In the genomic region with DNA sequence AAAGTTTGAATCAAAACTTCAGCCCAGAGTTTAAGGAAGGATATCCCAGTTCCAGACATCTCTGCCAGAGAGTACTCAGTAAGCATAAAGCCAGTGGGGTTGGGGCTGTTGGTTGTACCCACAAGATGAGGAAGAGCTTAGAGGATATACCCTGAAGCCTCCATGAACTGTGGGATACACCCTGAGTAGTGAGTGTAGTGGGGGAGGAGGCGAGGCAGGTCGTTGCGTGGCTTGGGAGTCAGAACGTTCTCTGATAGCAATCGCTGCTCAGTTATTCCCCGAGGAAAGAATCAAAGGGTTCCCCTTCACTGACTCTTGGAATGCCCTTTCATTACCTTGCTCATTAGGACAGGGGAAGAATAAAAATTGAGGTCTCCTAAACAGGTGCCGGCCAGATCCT, we compare ENCODE assay signal across 18 mouse cellular contexts.
"Had no signal": no experiment of that assay in that cellular context is flagged by ENCODE, and none has a peak within 500 bp of the region (broad histone marks: within the 10 kb centered on the region; RNA-seq: fewer than 3 reads in every experiment).

No protein-coding gene starts in this region.

- H3K27ac ChIP-seq: hindbrain, postnatal 0 days; limb, embryonic 12.5 days; limb, embryonic 15.5 days; liver, embryonic 15.5 days; lung, embryonic 15.5 days; midbrain, embryonic 12.5 days; midbrain, embryonic 15.5 days; neural tube, embryonic 13.5 days had no signal

- H3K4me1 ChIP-seq: liver, embryonic 15.5 days; lung, embryonic 15.5 days; midbrain, embryonic 12.5 days; midbrain, embryonic 15.5 days had no signal

- DNase-seq: left cerebral cortex, postnatal 4 days; lung, adult 18-20 months; lung, postnatal 10 days; lung, postnatal 36 days; thymus, adult 18-20 months; thymus, postnatal 36 days had no signal

- ATAC-seq: hindbrain, postnatal 0 days; inflammation-experienced regulatory T-cells, adult 6 months; intestine, embryonic 16.5 days; midbrain, embryonic 15.5 days had no signal

- H3K27me3 ChIP-seq: limb, embryonic 15.5 days; liver, embryonic 15.5 days; lung, embryonic 15.5 days; midbrain, embryonic 12.5 days; midbrain, embryonic 15.5 days had no signal

- H3K9me3 ChIP-seq: limb, embryonic 12.5 days; limb, embryonic 15.5 days; liver, embryonic 15.5 days; lung, embryonic 15.5 days; midbrain, embryonic 12.5 days; midbrain, embryonic 15.5 days; neural tube, embryonic 13.5 days had no signal

- H3K36me3 ChIP-seq: limb, embryonic 12.5 days; limb, embryonic 15.5 days; liver, embryonic 15.5 days; lung, embryonic 15.5 days; midbrain, embryonic 12.5 days; midbrain, embryonic 15.5 days; neural tube, embryonic 13.5 days had no signal

- H3K9ac ChIP-seq: limb, embryonic 12.5 days; limb, embryonic 15.5 days; liver, embryonic 15.5 days; lung, embryonic 15.5 days; midbrain, embryonic 12.5 days; midbrain, embryonic 15.5 days; neural tube, embryonic 13.5 days had no signal

- H3K4me2 ChIP-seq: limb, embryonic 12.5 days; limb, embryonic 15.5 days; liver, embryonic 11.5 days; liver, embryonic 15.5 days; lung, embryonic 15.5 days; midbrain, embryonic 12.5 days; midbrain, embryonic 15.5 days; neural tube, embryonic 13.5 days had no signal

- H3K4me3 ChIP-seq: limb, embryonic 12.5 days; limb, embryonic 15.5 days; liver, embryonic 15.5 days; lung, embryonic 15.5 days; midbrain, embryonic 12.5 days; midbrain, embryonic 15.5 days; myocyte; neural tube, embryonic 13.5 days had no signal
